Mouse (Mus musculus) neutrophil, adult 59 days (primary cell): ENCODE data around the gene Atp5g2. TPM values are rescaled to one million over a fixed set of nuclear protein-coding genes. Genes with fewer than 3 reads are reported as not detected.

Source experiments
- total RNA-seq, 2 experiments: library from RNA; stranded (reverse); gene quantifications; 1 replicate in 1 of 2; 2 replicates in 1 of 2; pipeline ENCODE4 v1.2.4; 2023

The Atp5g2 gene
- 1 to 10 TPM; 1.3 to 1.9 TPM for total RNA-seq

DNA sequence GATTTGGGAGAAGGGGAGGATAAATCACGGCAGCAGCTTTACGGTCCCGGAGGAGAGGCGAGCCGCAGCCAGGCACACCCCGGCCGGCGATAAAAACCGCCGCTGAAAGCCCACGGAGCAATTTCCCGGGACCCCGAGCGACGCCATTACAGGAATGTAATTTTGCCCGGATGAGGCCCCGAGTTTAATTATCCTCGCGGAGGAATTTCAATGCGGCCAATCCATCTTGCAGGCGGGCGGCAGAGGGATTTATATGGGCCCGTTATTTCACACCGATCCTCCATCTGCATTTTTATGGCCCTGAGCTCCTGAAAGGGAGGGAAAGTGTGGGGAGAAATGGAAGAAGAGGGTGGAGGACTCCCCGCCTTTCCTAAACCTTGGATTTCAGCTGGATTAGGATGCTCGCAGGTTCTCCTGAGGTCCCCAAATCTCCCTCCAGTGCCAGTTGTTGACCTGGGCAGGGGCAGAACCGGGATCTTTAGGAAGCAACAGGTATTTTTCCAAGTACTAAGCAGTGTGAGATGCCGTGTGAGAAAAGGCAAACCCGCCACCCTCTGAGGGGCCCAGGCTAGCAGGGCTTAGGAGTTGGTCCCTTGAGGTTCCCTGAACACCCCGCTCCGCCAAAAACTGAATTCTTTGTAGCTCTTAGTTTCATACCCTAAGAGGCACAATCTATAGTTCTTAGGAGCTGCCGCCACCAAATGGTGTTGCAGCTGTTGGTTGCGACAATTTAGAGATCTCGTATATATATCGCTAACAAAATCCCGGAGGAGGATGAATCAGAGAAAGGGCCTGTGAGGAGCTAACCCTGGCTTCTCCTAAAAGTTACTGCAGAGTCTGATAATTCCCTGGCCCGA is at the start of gene Atp5g2:
Gene Atp5g2 (minus strand): TSS at position 138 of the 857 bp plus-strand sequence.

GRCm38 (mm10) chr15:102624970-102625686 is 47.0 kb downstream of the Atp5g2 start, which contains the start of the genes Gm28047 and Atf7:
Gene Gm28047 (minus strand): TSS chr15:102625067.
Gene Atf7 (minus strand): TSS chr15:102625464.

Other genes with a start within 250 kb of the Atp5g2 start
- gene Amhr2, start 227.0 kb downstream of the Atp5g2 start, total RNA-seq, result 1 to 10 TPM in 1 of 2 experiments, under 1 TPM in 1; 0.24 to 1.1 TPM
- 100 to 1,000 TPM; 364 to 378 TPM for gene Prr13, start 213.3 kb downstream of the Atp5g2 start, total RNA-seq
- gene Pcbp2, start 201.8 kb downstream of the Atp5g2 start, total RNA-seq, result 100 to 1,000 TPM; 508 to 564 TPM
- 1 to 10 TPM; 5.0 to 5.4 TPM for gene Gm10337, start 168.6 kb downstream of the Atp5g2 start, total RNA-seq
- gene Map3k12, start 155.3 kb downstream of the Atp5g2 start, total RNA-seq, result under 1 TPM; 0.24 to 0.57 TPM
- gene Tarbp2, start 154.2 kb downstream of the Atp5g2 start, total RNA-seq, result 10 to 100 TPM; 16.7 to 17.9 TPM
- 1 to 10 TPM; 3.2 to 5.0 TPM for gene Npff, start 147.4 kb downstream of the Atp5g2 start, total RNA-seq
- 1 to 10 TPM; 3.2 to 3.3 TPM for gene Gm28047, start 47.3 kb downstream of the Atp5g2 start, total RNA-seq
- 10 to 100 TPM; 68.0 to 77.2 TPM for gene Atf7, start 46.9 kb downstream of the Atp5g2 start, total RNA-seq
- gene Calcoco1, start 49.8 kb upstream of the Atp5g2 start, total RNA-seq, result 10 to 100 TPM; 18.9 to 19.4 TPM
- gene Hoxc13, start 248.8 kb upstream of the Atp5g2 start, total RNA-seq, result not detected